Mouse (Mus musculus): ENCODE data around the gene Nfya.

Nfya gene

DNA sequence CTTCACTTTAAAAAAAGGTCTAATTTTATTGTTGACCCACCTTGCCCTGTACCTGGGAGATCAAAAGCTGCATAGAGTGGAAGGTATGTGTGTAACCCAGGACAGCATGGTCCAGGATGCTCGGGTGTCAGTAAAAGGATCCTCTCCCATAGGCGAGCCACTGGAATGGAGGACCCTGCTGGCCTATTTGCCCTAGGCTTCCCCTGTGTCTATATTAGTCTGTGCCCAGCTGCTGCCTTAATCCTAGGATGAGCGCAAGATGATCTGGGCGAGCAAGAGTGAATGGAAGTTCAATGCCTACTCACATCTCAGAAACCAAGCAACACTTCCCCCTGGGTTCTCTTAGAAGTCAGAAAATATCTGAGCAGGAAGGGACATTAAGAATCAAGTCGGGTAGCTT lies 21.3 kb upstream of the Nfya start:
- DNase-seq (ENCODE audit: low spot score in 2 of 2), result no peak

DNA sequence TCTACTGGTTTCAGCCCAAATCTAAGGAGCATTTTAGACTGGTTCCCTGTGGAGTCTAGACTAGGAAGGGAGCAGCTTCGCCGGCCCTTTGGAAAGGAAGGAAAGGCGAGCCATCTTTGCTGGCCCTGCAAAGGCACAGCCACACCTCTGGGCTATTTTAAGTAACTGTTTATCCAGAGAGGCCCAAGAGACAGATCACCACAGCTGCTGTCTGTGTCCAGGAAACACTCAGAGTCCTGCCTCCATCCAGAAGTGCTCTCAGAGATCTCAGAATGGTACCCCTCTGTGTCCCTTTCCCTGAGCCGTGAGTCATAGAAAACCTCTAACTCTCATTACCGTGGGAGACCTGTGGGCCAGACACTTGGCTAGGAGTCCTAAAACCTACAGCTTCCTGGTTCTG lies 20.7 kb upstream of the Nfya start:
- DNase-seq (ENCODE audit: low spot score in 2 of 2), result no peak

GRCm38 (mm10) chr17:48427852-48428530 lies 18.3 kb upstream of the Nfya start:
- peak; percentile 29 to 50 for DNase-seq (ENCODE audit: low spot score in 2 of 2)

DNA sequence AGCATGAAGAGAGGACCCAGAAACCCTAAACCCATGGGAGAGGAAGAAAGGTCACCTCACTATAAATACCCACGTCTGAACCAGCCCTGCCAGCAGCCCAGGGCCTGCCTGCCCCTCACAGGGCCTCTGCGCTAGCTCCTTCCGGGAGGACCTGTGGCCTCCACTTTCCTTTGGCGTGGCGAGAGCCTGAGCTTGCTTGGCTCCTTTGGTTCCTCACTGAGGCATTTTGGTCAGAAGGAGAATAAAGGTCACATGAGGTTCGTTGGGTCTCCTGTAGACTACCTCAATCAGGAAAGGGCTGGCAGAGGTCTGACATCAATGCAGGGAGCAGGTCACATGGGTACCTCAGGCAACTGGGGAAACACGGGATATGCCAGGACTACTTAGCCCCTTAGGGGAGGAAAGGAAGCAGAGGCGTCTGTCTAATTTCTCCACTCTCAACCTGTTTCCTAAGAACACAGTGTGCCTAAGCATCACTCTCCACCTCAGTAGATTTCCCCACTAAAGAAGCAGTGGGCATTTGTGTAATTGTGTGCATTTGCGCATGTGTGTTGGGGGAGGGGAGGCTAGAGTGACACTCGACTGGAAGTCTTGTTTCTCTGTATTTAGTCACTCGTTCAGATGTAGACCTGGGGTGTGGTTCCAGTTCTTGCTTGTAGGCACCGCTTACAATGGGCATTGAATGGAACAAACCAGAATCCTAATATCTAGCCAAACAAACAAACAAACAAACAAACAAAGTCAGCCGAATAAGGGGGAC lies 17.5 kb upstream of the Nfya start:
- DNase-seq (ENCODE audit: low spot score in 2 of 2), result no peak

DNA sequence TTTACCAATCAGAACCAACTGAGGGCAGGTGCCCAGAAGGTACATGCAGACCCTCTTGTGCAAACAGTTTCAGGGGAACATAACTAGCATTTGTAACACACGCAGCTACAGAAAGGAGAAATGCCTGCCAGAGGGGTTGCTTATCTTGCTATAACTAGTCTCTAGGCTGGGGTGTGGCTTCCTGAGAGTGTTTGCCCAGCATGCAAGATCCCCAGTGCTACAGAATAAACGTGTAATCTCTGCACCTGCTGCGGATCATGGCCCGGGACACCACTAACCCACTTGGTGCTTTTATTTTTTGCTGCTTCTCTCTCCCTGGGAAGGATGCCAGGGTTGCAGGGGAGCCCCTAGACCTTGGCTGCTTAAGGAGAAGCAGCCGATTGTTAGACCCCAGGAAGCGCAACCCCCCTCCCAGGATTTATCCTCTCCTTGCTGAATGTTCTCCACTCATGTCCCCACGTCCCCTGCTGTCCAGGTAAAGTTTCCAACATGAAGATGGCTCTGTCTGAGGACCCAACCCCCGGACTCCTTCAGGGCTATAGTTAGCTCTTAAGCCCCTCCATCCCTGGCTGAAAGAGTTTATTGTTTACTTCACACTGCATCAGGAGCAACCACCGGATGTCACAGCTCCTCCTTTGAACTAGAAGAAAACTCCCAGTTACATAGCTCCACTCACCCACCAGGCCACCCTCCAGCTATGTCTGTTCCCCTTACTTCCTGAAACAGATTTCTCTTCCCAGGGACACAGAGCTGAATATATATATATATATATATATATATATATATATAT lies 16.3 kb upstream of the Nfya start:
- DNase-seq (ENCODE audit: low spot score in 2 of 2), result peak; percentile 28 to 44

DNA sequence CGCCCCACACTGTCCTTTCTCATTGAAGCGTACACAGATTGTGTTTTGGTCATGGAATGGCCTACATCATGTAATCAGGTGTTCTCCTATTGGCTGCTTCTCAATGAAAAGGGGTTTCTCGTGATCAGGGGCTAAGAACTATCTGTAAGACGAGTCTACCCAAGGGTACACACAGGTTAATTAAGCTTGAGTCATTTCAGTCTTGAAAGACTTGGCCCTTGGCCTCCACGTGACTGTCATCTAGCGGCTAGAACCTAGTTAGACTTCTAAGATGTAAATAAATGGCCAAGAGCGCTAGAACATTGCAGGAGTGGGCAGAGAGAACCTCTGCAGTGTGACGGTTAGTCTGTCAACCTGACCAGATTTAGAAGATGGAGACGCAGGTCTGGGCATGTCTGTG lies 14.5 kb upstream of the Nfya start:
- no peak for DNase-seq (ENCODE audit: low spot score in 2 of 2)

GRCm38 (mm10) chr17:48419571-48419970 lies 9.9 kb upstream of the Nfya start:
- DNase-seq (ENCODE audit: low spot score in 2 of 2), result no peak

DNA sequence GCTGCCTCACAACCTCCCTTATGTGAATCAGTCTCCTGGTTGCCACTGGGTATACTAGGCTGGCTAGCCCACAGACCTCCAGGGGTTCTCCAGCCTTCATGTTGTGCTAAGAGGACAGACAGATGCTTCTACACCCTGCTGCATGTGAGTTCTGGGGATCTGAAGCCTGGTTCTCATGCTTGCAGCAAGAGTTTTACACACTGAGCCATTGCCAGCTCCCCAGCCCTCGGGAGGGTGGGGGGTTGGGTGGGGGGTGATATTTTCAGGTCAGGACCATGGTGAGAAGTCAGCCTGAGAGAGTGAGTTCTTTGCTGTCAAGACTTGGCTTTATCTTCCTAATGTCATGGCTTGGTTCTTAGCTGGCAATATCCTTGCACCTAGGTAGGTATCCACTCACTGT lies 9.1 kb upstream of the Nfya start:
- no peak for DNase-seq (ENCODE audit: low spot score in 2 of 2)

- no peak for DNase-seq (ENCODE audit: low spot score in 2 of 2)
Observed at GRCm38 (mm10) chr17:48418174-48418573, 8.5 kb upstream of the Nfya start.

GRCm38 (mm10) chr17:48417521-48417920 lies 7.8 kb upstream of the Nfya start:
- no peak for DNase-seq (ENCODE audit: low spot score in 2 of 2)

- DNase-seq (ENCODE audit: low spot score in 2 of 2), result peak; percentile 44 to 65
Observed at GRCm38 (mm10) chr17:48416425-48417195, 6.9 kb upstream of the Nfya start.

DNA sequence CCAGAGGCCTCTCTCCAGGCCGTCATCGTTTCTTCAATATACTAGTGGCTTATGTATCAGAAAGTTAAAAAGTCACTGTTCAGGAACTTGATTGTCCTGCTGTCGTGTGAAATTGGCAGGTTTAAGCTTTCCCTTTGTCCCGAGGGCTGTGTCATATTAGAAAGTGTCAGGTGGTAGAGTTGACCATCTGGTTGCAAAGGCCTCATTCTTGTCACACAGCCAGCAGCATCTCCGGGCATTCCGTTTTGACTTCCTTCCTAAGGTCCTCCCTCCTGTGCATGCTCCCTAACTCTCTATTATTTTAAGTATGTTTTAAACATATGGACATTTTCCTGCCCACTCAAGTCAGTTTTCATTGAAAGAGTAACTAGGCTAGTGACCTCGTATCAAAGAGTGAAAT lies 6.3 kb upstream of the Nfya start:
- DNase-seq (ENCODE audit: low spot score in 2 of 2), result no peak

- no peak for DNase-seq (ENCODE audit: low spot score in 2 of 2)
Observed at GRCm38 (mm10) chr17:48411241-48411640, 1.5 kb upstream of the Nfya start.

DNA sequence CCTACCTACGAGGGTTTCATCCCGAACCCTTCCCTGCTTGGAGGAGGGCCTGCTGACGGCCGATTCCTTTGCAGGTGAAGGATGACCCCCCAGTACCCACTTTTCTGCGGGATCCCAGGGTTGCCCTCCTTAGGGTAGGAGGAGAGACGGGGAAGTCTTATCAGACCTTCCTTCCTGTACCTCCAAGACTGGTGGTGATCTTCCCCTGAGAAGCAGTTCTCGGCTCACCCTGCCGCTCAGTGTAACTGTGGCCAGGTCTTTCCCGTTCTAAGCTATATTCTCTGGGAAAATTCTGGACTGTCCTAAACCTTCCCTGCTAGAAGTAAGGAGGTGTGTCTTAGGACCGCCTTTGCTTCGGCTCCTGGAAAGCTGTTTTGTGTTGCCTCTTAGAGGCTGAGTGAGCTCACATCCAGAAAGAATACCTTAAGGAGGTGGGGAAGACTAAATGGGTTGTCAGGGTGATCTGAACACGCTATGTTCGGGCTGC lies 636 bp upstream of the Nfya start:
- DNase-seq (ENCODE audit: low spot score in 2 of 2), result no peak

- peak; percentile 76 to 82 for DNase-seq (ENCODE audit: low spot score in 2 of 2)
Observed at GRCm38 (mm10) chr17:48408526-48409291, 997 bp downstream of the Nfya start.

DNA sequence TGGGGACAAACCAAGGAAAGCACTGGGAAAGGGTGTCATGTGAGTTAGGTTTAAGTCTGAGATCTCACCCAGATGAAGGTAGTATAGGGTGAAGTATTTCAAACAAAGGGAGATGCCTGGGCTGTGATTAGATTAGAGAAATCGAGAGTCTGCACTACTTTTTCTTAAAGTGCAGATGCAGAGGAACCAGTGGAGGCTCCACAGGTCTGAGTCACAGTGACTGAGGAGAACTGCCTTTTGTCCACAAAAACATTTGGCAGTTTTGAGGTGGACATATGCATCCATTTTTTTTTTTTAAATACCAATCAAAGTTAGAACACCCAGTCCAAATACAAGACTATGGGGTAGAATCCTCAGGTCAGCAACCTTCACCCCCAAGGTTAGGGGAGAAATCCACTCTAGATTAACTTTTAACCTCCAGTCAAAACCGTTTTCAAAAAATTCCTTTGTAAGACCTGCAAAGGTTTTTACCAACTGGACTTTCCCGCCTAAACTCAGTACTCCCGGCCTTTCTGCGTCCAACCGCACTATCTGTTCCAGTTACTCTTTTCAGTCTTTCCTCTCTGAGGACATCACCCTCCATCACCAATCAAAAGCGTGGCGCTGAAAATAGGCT lies 1.7 kb downstream of the Nfya start:
- no peak for DNase-seq (ENCODE audit: low spot score in 2 of 2)

DNA sequence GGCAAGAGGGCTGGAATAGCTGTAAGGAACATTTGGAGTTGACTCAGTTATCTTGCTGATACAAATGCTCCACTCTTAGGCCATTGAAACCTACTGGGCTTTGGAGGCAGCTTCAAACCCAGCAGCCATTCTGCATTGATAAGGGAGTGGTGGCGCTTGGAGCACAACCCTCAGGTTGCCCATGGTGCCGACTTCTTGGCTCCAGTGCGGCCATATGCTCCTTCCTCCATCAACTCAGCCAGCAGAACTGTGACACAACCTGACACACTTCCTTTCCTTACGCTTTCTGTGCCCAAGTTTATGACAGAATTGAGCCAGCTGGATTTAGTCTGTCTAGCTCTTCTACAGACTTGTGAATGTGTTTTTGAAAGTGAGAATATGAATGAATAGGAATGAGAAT lies 2.6 kb downstream of the Nfya start:
- no peak for DNase-seq (ENCODE audit: low spot score in 2 of 2)

- no peak for DNase-seq (ENCODE audit: low spot score in 2 of 2)
Observed at GRCm38 (mm10) chr17:48404706-48405105, 5.0 kb downstream of the Nfya start.

GRCm38 (mm10) chr17:48403848-48404247 lies 5.9 kb downstream of the Nfya start:
- DNase-seq (ENCODE audit: low spot score in 2 of 2), result no peak

- no peak for DNase-seq (ENCODE audit: low spot score in 2 of 2)
Observed at GRCm38 (mm10) chr17:48402751-48403150, 7.0 kb downstream of the Nfya start.

DNA sequence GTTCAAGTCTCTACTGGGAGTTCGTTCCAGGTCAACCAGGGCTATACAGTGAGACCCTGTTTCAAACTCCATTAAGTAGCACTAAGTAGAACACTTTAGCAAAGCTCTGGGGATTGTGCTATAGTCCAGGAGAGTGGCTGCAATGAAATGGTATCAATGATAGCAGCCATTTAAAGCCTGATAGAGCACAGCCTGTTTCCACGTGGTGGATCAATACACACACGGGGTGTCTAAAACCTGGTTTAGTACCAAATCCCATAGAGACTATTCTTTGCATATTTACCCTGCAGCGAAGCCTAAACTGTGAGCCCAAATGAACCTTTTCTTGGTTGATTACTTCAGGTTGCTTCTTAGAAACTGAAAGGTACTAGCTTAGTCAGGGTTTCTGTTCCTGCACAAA lies 8.0 kb downstream of the Nfya start:
- DNase-seq (ENCODE audit: low spot score in 2 of 2), result no peak

All from spleen, postnatal 14 days (tissue).